Mouse (Mus musculus): ENCODE data around the gene Klk1b4.
"Not testable (repeated sequence)": the region's sequence is repeated elsewhere in the genome, so short reads cannot be mapped to it uniquely, and the experiment has no call there.

DNA sequence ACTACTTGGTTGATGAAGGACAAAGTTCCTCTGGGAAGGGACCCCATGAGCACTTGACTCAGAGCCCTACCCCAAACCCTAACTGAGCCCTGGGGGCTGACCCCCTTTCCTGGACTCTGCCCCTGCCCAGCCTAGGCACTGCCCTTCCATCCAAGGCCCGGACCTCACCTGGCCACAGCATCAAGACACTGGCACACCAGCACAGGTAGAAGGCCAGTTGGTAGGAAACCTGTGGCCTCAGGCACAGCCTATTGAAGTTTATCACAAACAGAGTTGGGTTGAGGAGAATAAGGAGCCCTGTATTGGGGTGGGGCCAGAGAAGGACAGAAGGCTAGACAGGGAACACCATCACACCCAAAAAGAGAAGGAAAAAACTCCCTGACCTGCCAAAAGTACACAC, 13.8 kb upstream of the Klk1b4 start:
- not testable (repeated sequence) for TF ChIP-seq POLR2A (IDR thresholded peaks at IDR 0.05; ENCODE audit: borderline replicate concordance, control insufficient read depth, low read depth, low read length); CTCF (IDR thresholded peaks at IDR 0.05; ENCODE audit: control insufficient read depth, insufficient read depth, low read length)

Measured in bone marrow, adult 2 months (tissue).